Mouse (Mus musculus) olfactory bulb, adult 2 months (tissue): Measurements from ENCODE around the gene Pttg1ip. TPM values are rescaled to one million over a fixed set of nuclear protein-coding genes. Genes with fewer than 3 reads are reported as not detected.

Experiments used
- H3K27ac ChIP-seq: fragments of 200-500 bp; 2 replicates; pipeline ENCODE4 v1.5.1; 2012; ENCODE audit warnings: low read depth, low read length; ENCODE audit not compliant: insufficient read depth
- H3K4me1 ChIP-seq: fragments of 200-500 bp; 2 replicates; pipeline ENCODE4 v1.6.1; 2012; ENCODE audit warnings: low read length; ENCODE audit not compliant: control insufficient read depth, insufficient read depth
- H3K4me3 ChIP-seq: fragments of 200-500 bp; 2 replicates; pipeline ENCODE4 v1.5.1; 2012; ENCODE audit warnings: mild to moderate bottlenecking, low read depth, low read length, moderate library complexity; ENCODE audit not compliant: insufficient read depth
- CTCF ChIP-seq: fragments of 200-500 bp; IDR thresholded peaks from 2 replicates; pipeline ENCODE4 v1.5.1; 2012; ENCODE audit warnings: low read depth, mild to moderate bottlenecking, low read length, moderate library complexity; ENCODE audit not compliant: insufficient read depth
- POLR2A ChIP-seq: fragments of 200-500 bp; IDR thresholded peaks from 2 replicates; pipeline ENCODE4 v1.6.1; 2012; ENCODE audit warnings: mild to moderate bottlenecking, low read depth, low read length, moderate library complexity; ENCODE audit not compliant: insufficient read depth
- WGBS: fragments of 180-500 bp; shearing (Covaris S2); methylation state at CpG from one replicate; pipeline ENCODE4 v1.1.7; 2018; 5-methylcytosine and 5-hydroxymethylcytosine counted together
- polyA plus RNA-seq: library from polyadenylated mRNA; stranded (reverse); fragments of >200 nt; gene quantifications from 2 replicates; pipeline ENCODE4 v1.2.4, GENCODE M21; 2012; ENCODE audit warnings: low replicate concordance; ENCODE audit not compliant: missing spikeins, insufficient read depth, insufficient read length

Pttg1ip gene
- polyA plus RNA-seq, 1 experiment = not detected

DNA sequence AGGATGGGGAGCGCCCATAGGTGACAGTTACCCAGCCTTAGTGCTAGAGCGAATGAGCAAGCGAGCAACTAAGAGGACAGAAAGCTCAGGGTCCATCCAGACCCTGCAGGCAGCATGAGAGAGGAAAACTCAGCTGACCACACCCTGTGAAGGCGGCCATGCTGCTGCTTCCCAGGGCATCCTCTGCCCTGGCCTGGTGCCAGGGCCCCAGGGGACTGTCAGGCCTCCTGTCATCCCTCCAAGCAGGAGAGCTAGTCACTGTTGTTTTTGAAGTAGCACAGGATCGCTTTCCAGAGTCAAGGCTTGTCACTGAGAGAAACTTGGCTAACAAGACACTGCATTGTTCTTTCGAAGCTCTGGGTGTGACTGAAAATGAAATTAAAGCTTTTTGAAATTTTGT, 57.4 kb downstream of the Pttg1ip start:
- TF ChIP-seq POLR2A (no peak), CTCF (no peak)
- peaks cover 9% of the 10 kb centered on the region; the same call in 1 of the 2 replicates for H3K4me1 ChIP-seq
- no peak overlapping the region for H3K4me3 ChIP-seq
- WGBS = 75% methylated on average over 6 of the region's 6 CpGs
- no peak overlapping the region for H3K27ac ChIP-seq

DNA sequence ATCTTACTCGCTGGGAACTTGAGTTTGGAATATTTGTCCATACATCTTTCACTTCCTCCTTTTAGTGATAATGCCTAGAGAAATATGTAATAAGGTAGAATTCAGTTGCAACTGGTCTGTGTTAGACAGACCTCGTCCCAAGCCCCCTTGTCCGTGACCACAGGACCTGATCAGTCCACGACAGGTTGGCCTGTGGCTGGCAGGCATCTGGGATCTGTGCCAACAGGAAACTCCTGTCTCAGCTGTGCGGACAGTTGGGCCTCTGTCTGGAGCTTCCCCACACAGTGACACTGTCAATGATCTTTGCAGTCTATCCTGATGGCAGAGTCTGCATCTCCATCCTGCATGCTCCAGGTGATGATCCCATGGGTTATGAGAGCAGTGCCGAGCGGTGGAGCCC, 61.6 kb downstream of the Pttg1ip start:
- Histone ChIP-seq H3K4me1 (peaks cover 4% of the 10 kb centered on the region; the same call in 1 of the 2 replicates), H3K27ac (no peak overlapping the region), H3K4me3 (no peak overlapping the region)
- TF ChIP-seq CTCF = no peak
- TF ChIP-seq POLR2A = no peak
- 76% methylated on average over 7 of the region's 7 CpGs for WGBS

DNA sequence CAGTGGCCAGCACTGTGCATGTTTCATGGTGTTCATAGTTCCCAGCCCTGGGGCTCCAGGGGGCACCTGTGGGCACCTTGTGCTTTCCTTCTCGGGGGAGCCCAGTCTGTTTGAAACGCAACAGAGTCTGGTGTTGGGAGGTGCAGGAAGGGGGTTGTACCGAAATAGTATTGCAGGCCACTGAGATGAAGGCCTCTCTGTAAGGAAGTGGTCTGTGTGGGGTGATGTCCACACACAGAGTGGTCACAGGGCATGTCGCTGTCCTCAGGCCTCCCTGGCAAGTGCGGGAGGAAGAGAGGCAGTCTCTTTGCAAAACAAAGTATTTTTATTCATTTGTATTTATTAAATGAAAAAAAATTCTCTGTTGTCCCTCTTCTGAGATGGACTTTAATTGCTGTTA, 64.1 kb downstream of the Pttg1ip start:
- Histone ChIP-seq H3K4me3 (no peak overlapping the region), H3K27ac (no peak overlapping the region), H3K4me1 (peaks cover 13% of the 10 kb centered on the region)
- TF ChIP-seq POLR2A (no peak), CTCF (no peak; the same call in 1 of the 2 replicates)
- 90% methylated on average over 5 of the region's 5 CpGs for WGBS

DNA sequence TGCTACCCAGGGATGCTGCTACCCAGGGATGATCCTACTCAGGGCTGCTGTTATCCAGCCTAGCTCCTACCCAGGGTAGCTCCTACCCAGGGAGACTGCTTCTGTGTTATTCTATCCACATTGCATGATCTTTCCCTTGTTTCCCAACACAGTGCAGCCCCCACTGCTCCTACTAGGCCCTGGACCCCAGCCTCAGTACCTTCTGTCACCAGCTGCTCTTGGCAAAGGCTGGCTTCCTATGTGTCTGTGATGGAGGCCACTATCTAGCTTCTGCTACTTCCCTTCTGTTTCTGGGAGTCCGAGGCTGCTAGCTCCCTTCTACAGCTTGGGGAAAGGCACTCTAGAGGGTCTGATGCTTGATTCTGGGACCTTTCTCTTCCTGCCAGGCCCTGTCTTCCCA, 65.9 kb downstream of the Pttg1ip start:
- no peak overlapping the region for H3K4me3 ChIP-seq
- TF ChIP-seq POLR2A (no peak), CTCF (no peak)
- WGBS = 86% methylated on average over 1 of the region's 1 CpGs
- no peak overlapping the region for H3K27ac ChIP-seq
- H3K4me1 ChIP-seq = peaks cover 13% of the 10 kb centered on the region

GRCm38 (mm10) chr10:77647901-77648300, 66.4 kb downstream of the Pttg1ip start:
- Histone ChIP-seq H3K27ac (no peak overlapping the region), H3K4me1 (peaks cover 13% of the 10 kb centered on the region), H3K4me3 (no peak overlapping the region)
- 84% methylated on average over 8 of the region's 8 CpGs for WGBS
- TF ChIP-seq POLR2A = no peak
- no peak for TF ChIP-seq CTCF

Other genes starting within 250 kb of the Pttg1ip start
- 127 TPM in 1 of 2 replicates, not detected in the other for gene Adarb1, start 163.4 kb upstream of the Pttg1ip start, polyA plus RNA-seq
- not detected in 2 replicates for gene Fam207a, start 65.9 kb upstream of the Pttg1ip start, polyA plus RNA-seq
- 191 TPM in 1 of 2 replicates, not detected in the other for gene Itgb2, start 51.5 kb upstream of the Pttg1ip start, polyA plus RNA-seq
- 414 TPM in 1 of 2 replicates, not detected in the other for gene Sumo3, start 24.4 kb downstream of the Pttg1ip start, polyA plus RNA-seq
- not detected in 2 replicates for gene Gm49325, start 24.5 kb downstream of the Pttg1ip start, polyA plus RNA-seq
- gene Ube2g2, start 40.6 kb downstream of the Pttg1ip start, polyA plus RNA-seq = not detected in 2 replicates
- not detected in 2 replicates for gene Tspear, start 104.8 kb downstream of the Pttg1ip start, polyA plus RNA-seq
- not detected in 2 replicates for gene Gm19402, start 109.0 kb downstream of the Pttg1ip start, polyA plus RNA-seq
- gene Gm9508, start 115.5 kb downstream of the Pttg1ip start, polyA plus RNA-seq = not detected in 2 replicates
- not detected in 2 replicates for gene Gm10272, start 124.9 kb downstream of the Pttg1ip start, polyA plus RNA-seq
- gene Gm10024, start 129.7 kb downstream of the Pttg1ip start, polyA plus RNA-seq = not detected in 2 replicates
- gene Gm10142, start 134.1 kb downstream of the Pttg1ip start, polyA plus RNA-seq = not detected in 2 replicates
- not detected in 2 replicates for gene Krtap12-1, start 138.9 kb downstream of the Pttg1ip start, polyA plus RNA-seq
- not detected in 2 replicates for gene Gm10100, start 144.8 kb downstream of the Pttg1ip start, polyA plus RNA-seq
- not detected in 2 replicates for gene Gm18596, start 160.9 kb downstream of the Pttg1ip start, polyA plus RNA-seq
- gene Gm9736, start 169.6 kb downstream of the Pttg1ip start, polyA plus RNA-seq = not detected in 2 replicates
- not detected in 2 replicates for gene Gm3233, start 178.0 kb downstream of the Pttg1ip start, polyA plus RNA-seq
- not detected in 2 replicates for gene Gm3238, start 189.6 kb downstream of the Pttg1ip start, polyA plus RNA-seq
- gene Gm7138, start 195.2 kb downstream of the Pttg1ip start, polyA plus RNA-seq = not detected in 2 replicates
- not detected in 2 replicates for gene Gm3250, start 200.8 kb downstream of the Pttg1ip start, polyA plus RNA-seq
- gene Gm7137, start 206.5 kb downstream of the Pttg1ip start, polyA plus RNA-seq = not detected in 2 replicates
- gene Gm9639, start 213.4 kb downstream of the Pttg1ip start, polyA plus RNA-seq = not detected in 2 replicates
- gene Gm19668, start 217.4 kb downstream of the Pttg1ip start, polyA plus RNA-seq = not detected in 2 replicates
- not detected in 2 replicates for gene Gm9507, start 230.1 kb downstream of the Pttg1ip start, polyA plus RNA-seq
- not detected in 2 replicates for gene Gm2696, start 233.0 kb downstream of the Pttg1ip start, polyA plus RNA-seq
- not detected in 2 replicates for gene Krtap10-4, start 245.4 kb downstream of the Pttg1ip start, polyA plus RNA-seq